Mouse (Mus musculus) thymus, postnatal 4 days (tissue): ENCODE measurements around the gene Megf11.
A peak's percentile ranks its signal among the peaks of the same experiment; 100 is the strongest.

Experiments
- DNase-seq: peaks from one replicate; pipeline ENCODE4 v3.0.0; 2021

The Megf11 gene

GRCm38 (mm10) chr9:64395238-64395920, 10.0 kb downstream of the Megf11 start:
- DNase-seq: no peak

- DNase-seq: peak; percentile 64
Observed at GRCm38 (mm10) chr9:64397108-64397507, 11.7 kb downstream of the Megf11 start.

- DNase-seq: no peak
Observed at GRCm38 (mm10) chr9:64399121-64399520, 13.7 kb downstream of the Megf11 start.

- DNase-seq: no peak
Observed at GRCm38 (mm10) chr9:64402141-64402540, 16.7 kb downstream of the Megf11 start.

GRCm38 (mm10) chr9:64406841-64407240, 21.4 kb downstream of the Megf11 start:
- DNase-seq: no peak

- DNase-seq: no peak
Observed at GRCm38 (mm10) chr9:64407390-64407970, 22.1 kb downstream of the Megf11 start.

GRCm38 (mm10) chr9:64408821-64409220, 23.4 kb downstream of the Megf11 start:
- DNase-seq: no peak

GRCm38 (mm10) chr9:64420471-64420870, 35.0 kb downstream of the Megf11 start:
- peak; percentile 14 for DNase-seq

- DNase-seq: no peak
Observed at GRCm38 (mm10) chr9:64421986-64422616, 36.7 kb downstream of the Megf11 start.

GRCm38 (mm10) chr9:64423912-64424311, 38.5 kb downstream of the Megf11 start:
- no peak for DNase-seq

GRCm38 (mm10) chr9:64436121-64436520, 50.7 kb downstream of the Megf11 start:
- DNase-seq: no peak

- DNase-seq: no peak
Observed at GRCm38 (mm10) chr9:64440101-64440500, 54.7 kb downstream of the Megf11 start.

GRCm38 (mm10) chr9:64445981-64446380, 60.6 kb downstream of the Megf11 start:
- DNase-seq: no peak

- no peak for DNase-seq
Observed at GRCm38 (mm10) chr9:64447070-64447469, 61.6 kb downstream of the Megf11 start.

GRCm38 (mm10) chr9:64447522-64447921, 62.1 kb downstream of the Megf11 start:
- DNase-seq: no peak

- DNase-seq: no peak
Observed at GRCm38 (mm10) chr9:64452769-64453168, 67.3 kb downstream of the Megf11 start.

- no peak for DNase-seq
Observed at GRCm38 (mm10) chr9:64454196-64454595, 68.8 kb downstream of the Megf11 start.

- no peak for DNase-seq
Observed at GRCm38 (mm10) chr9:64455910-64456309, 70.5 kb downstream of the Megf11 start.

GRCm38 (mm10) chr9:64457596-64457995, 72.2 kb downstream of the Megf11 start:
- DNase-seq: no peak

- no peak for DNase-seq
Observed at GRCm38 (mm10) chr9:64461568-64462308, 76.3 kb downstream of the Megf11 start.

GRCm38 (mm10) chr9:64462870-64463269, 77.4 kb downstream of the Megf11 start:
- no peak for DNase-seq

- no peak for DNase-seq
Observed at GRCm38 (mm10) chr9:64466090-64466489, 80.7 kb downstream of the Megf11 start.

- DNase-seq: no peak
Observed at GRCm38 (mm10) chr9:64466564-64466963, 81.1 kb downstream of the Megf11 start.

GRCm38 (mm10) chr9:64470806-64471205, 85.4 kb downstream of the Megf11 start:
- DNase-seq: no peak
